Mouse (Mus musculus) hematopoietic stem cell, adult 5-6 weeks (primary cell): Measurements from ENCODE around the gene Tmem243. TPM values are rescaled to one million over a fixed set of nuclear protein-coding genes. Genes with fewer than 3 reads are reported as not detected.
A peak's percentile ranks its signal among the peaks of the same experiment; 100 is the strongest.

Experiments used
- ATAC-seq, 2 experiments: fragments of 125-278 bp in 1 of 2; replicated peaks in 1 of 2; 2 replicates each; pipeline ENCODE4 v1.8.0; 2016 to 2017; ENCODE audit warnings: inconsistent platforms in 2 of 2, mild to moderate bottlenecking in 2 of 2, moderate number of reproducible peaks in 2 of 2, low read depth in 1 of 2, moderate TSS enrichment in 1 of 2; ENCODE audit not compliant: low FRiP score in 2 of 2, poor library complexity in 2 of 2, severe bottlenecking in 2 of 2, insufficient read depth in 1 of 2, low TSS enrichment in 1 of 2
- total RNA-seq: library from RNA; stranded (forward); fragments of 172-1452, 232-1000 nt; gene quantifications from 2 replicates; pipeline ENCODE4 v1.2.3, GENCODE M21; 2017

Gene Tmem243
- 13.3 and 23.6 TPM in 2 replicates for total RNA-seq

GRCm38 (mm10) chr5:9100207-9100848 lies at the start of gene Tmem243:
Tmem243 (plus strand) TSS chr5:9100668.
- peak; percentile 94 to 96 for ATAC-seq

DNA sequence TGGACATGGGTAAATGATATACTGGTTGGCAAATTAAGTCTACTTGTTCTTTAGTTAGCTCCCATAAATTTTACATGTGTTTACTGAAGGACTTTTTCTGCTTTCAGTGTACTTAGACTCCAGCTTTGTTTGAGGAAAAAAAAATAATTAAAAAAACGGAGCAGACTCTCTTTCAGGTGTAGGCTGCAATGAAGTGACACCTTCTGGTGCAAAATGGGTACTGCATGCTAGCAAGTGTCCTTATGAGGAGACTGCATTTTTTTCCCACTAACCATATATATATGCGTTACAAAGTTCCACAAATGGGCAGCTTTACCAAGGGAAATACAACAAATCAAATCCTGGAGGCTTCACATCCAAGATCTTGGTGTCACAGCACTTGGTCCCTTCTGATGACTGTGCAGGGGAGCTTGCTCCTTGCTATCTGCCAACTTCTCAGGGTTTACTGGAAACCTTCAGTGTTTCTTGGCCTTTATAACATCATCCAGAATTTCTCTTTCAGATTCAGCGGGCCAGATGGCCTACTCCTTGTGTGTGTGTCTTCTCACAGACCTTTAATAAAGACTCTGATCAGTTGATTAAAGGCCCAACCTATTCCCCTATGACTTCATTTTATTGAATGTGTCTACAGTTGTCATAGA lies 44.3 kb upstream of the Tmem243 start:
- peak; percentile 71 to 81 for ATAC-seq

GRCm38 (mm10) chr5:9057277-9057879 lies 43.1 kb upstream of the Tmem243 start:
- ATAC-seq: no peak

- ATAC-seq: no peak; a peak in 1 of 4 replicates
Measured at GRCm38 (mm10) chr5:9059303-9060023, 41.0 kb upstream of the Tmem243 start.

GRCm38 (mm10) chr5:9060228-9060627 lies 40.2 kb upstream of the Tmem243 start:
- no peak; a peak in 1 of 4 replicates for ATAC-seq

DNA sequence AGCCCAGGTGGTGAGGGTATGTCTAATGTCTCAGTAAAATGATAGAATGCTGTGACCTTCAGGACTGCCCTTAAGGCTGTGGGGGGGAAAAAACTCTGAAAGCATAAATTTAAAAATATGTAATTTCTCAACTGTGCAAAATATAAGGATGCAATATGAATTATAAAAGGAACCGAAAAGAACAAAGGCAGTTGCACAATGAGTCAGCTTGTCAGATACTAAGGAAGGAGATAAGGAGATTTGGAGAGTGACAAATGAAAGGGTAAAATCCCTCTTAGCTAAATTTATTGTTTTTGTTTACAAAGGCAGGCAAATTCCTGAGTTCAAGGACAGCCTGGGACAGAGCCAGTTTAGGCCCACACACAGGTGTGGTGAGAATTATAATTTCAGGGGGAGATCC lies 36.3 kb upstream of the Tmem243 start:
- no peak for ATAC-seq

GRCm38 (mm10) chr5:9068886-9069285 lies 31.6 kb upstream of the Tmem243 start:
- ATAC-seq: peak; percentile 93 to 97

- no peak for ATAC-seq
Measured at GRCm38 (mm10) chr5:9069599-9070209, 30.8 kb upstream of the Tmem243 start.

- no peak for ATAC-seq
Measured at GRCm38 (mm10) chr5:9071360-9071759, 29.1 kb upstream of the Tmem243 start.

DNA sequence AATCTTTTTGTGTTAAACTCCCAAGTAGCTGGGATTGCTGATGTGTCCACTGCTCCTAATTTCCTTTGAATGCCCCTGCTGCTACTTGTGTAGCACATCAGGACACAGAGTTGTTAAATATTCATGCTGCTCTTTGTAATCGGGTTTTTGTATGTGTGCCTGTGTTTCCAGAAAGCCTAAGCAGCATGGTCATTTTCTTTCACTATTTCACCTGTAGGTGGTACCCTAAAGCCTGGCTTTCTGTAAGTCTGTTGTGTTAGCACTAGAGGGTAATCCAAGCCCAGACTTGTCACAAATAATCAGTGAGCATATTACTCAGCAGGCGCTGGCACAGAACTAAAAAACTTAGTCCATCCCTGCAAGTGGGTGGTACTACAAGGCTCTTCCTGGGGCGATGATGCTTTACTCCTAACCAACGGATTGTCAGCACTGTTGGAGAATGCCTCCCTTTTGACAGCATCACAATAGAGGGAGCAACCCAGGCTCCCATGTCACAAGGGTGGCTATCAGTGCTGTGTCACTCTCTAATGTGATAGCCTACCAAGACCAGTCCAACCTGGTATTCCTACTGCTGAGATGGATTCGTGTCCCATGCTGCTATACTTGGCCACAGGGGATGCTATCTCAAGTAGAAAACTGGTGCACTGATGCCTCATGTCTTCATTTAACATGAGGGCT lies 27.2 kb upstream of the Tmem243 start:
- peak; percentile 40 to 54; a peak in 3 of 4 replicates for ATAC-seq

DNA sequence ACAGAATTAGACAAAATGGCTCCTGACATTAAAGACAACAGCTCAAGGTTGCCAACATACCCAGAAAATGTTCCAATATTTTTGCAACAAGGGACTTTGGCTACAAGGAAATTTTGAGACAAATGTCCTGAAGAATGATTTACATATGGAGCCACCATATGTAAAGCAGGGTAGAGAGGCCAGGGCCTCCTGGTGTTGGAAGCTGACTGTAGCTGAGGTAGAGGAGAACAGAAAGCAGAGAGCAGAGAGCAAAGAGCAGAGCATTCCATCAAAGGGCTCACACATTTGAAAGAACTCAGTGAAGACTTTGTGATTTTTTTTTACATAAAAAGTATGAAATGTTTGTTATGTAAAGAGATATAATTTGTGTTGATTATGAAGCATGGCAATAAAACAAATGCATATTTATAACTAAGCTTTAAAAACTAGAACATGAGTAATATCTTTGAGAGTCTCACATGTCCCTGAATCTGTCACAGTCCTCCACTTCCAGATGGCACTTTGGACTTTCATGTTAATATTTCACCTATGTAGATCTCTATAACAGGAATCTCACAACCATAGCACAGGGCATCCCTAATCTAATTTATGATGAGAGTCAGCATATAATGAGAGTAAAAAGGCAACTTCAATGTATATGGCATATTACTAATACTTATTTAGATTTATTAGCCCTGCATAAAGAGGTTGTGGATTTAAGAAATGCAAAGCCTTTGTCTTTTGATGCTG lies 20.5 kb upstream of the Tmem243 start:
- no peak for ATAC-seq

DNA sequence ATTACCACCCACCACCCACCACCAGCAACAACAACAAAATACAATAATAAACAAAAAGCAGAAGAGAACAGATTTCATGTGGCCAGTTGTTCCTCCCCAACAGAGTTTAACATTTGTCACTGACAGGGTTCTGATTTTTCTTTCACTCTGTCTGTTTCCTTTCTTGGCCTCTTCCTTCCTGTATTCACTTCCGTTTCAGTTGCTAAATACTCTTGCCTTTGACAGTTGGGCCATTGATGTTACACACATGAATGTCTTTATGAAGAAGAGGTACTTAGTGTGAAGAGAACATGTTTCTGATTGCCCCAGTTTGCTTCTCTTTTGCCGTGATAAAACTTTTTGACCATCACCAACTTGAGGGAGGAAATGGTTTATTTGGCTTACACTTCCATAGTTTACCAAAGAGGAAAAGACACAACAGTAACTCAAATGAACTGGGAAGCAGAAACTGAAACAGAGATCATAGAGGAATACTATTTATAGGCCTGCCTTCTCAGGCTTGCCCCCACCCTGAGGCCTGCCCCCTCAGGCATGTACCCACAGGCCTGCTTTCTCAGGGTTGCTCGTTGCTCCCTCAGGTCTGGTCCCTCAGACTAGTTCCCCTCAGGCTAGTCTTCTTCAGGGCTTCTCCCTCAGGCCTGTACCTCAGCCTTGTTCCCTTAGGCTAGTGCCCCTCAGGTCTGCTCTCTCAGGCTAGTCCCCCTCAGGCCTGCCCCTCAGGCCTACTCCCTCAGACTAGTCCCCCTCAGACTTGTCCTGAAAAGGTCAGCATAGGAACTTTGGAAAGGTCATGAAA lies 13.3 kb upstream of the Tmem243 start:
- ATAC-seq: peak; percentile 87

DNA sequence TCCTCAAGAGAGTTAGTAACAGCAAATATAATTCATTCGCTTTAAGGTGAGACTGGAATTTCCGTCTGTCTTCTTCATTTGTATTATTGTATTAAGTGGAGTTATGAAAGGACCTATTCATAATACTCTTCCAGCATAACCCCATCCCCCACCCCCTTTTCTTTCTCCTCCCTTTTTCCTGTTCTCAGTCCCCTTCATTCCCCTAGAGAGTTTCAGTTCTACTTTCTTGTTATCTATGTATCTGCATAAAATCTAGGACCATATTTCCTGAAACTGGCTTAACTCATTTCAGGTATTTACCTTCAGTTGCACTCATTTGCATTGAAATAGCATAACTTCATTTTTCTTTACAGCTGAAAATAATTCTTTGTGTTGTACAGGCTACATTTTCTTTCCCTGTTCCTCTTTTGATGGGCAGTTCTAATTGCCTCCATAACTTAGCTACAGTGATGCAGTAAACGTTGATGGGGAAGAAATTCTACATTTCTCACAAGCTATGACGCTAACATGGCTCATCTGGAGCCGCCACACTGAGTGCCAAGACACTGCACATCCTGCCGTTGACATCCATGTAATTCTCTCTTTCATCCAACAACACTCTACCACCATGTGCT lies 9.9 kb upstream of the Tmem243 start:
- ATAC-seq: no peak

GRCm38 (mm10) chr5:9092716-9093115 lies 7.8 kb upstream of the Tmem243 start:
- no peak for ATAC-seq

DNA sequence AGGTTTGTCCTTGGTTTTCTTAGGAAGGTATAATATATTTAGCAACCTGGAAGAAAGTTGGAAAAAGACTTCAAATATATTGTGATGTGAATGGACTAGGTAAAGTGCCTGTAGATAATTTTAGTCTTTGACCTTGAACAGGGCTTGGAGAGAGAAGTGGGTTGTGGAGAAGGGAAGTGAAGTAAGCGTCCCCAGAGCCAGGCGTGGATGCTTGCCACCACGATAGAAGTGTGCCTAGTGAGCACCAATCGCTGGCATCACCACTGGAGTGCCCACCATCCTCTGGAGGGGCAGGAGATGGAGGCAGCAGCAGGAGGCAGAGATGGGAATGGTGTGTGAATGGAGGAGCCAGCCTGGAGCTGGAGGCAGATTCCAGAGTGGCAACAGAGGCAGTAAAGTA lies 7.0 kb upstream of the Tmem243 start:
- ATAC-seq: 0 out of 4 replicates have a peak, but pooled peaks of 1 of the 2 experiments have one; percentile 25
